Mouse (Mus musculus): Measurements from ENCODE around the gene Tulp2. TPM values are rescaled to one million over a fixed set of nuclear protein-coding genes. Genes with fewer than 3 reads are reported as not detected.
"Not testable (repeated sequence)": the region's sequence is repeated elsewhere in the genome, so short reads cannot be mapped to it uniquely, and the experiment has no call there.

The Tulp2 gene
- polyA plus RNA-seq, 1 experiment, result not detected

DNA sequence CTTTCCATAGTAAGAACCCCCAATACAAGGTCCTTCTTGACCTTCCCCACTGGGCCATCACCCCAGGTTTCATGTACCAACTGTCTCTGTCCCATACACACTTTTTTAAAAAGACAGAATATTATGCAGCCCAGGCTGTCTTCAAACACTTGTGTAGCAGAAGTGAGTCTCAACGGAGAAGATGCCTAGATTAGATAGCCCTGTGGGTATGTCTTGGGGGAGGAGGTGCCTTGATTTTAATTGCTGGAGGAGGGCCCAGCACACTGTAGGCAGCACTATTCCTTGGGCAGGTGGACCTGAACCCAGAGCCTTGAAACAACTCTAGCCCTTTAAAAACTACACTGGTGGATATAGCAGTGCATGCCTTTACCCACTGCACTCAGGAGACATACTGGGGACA is 489 bp downstream of the Tulp2 start:
- Histone ChIP-seq H3K4me1 (ENCODE audit: control insufficient read depth, insufficient read depth, low read length) (no peaks in the 10 kb centered on the region), H3K4me3 (ENCODE audit: insufficient read depth, low read length) (no peak overlapping the region), H3K27ac (ENCODE audit: insufficient read depth, low read length) (no peak overlapping the region)
- TF ChIP-seq CTCF (IDR thresholded peaks at IDR 0.05; ENCODE audit: borderline replicate concordance, insufficient read depth, low read length) (no peak), POLR2A (IDR thresholded peaks at IDR 0.05; ENCODE audit: low read depth, low read length) (no peak)

DNA sequence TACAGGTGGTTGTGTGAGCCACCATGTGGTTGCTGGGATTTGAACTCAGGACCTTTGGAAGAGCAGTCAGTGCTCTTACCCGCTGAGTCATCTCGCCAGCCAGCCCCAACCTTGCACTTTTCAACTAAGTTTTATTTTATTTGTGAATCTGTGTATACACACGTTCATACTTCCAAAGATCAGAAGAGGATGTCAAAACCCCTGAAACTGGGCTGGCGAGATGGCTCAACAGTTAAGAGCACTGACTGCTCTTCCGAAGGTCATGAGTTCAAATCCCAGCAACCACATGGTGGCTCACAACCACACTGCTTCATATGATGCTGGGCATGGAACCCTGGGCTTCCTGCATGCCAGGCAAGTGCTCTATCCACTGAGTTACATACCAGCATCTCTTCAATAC is 3.3 kb downstream of the Tulp2 start:
- not testable (repeated sequence) for H3K27ac ChIP-seq (ENCODE audit: insufficient read depth, low read length); H3K4me1 ChIP-seq (ENCODE audit: control insufficient read depth, insufficient read depth, low read length); H3K4me3 ChIP-seq (ENCODE audit: insufficient read depth, low read length)

GRCm38 (mm10) chr7:45486158-45486557 is 4.5 kb downstream of the Tulp2 start:
- Histone ChIP-seq H3K4me3 (ENCODE audit: insufficient read depth, low read length) (no peak overlapping the region), H3K4me1 (ENCODE audit: control insufficient read depth, insufficient read depth, low read length) (peaks cover 3% of the 10 kb centered on the region; the same call in 1 of the 2 replicates), H3K27ac (ENCODE audit: insufficient read depth, low read length) (no peak overlapping the region)
- TF ChIP-seq CTCF (IDR thresholded peaks at IDR 0.05; ENCODE audit: borderline replicate concordance, insufficient read depth, low read length), result no peak
- no peak for TF ChIP-seq POLR2A (IDR thresholded peaks at IDR 0.05; ENCODE audit: low read depth, low read length)

DNA sequence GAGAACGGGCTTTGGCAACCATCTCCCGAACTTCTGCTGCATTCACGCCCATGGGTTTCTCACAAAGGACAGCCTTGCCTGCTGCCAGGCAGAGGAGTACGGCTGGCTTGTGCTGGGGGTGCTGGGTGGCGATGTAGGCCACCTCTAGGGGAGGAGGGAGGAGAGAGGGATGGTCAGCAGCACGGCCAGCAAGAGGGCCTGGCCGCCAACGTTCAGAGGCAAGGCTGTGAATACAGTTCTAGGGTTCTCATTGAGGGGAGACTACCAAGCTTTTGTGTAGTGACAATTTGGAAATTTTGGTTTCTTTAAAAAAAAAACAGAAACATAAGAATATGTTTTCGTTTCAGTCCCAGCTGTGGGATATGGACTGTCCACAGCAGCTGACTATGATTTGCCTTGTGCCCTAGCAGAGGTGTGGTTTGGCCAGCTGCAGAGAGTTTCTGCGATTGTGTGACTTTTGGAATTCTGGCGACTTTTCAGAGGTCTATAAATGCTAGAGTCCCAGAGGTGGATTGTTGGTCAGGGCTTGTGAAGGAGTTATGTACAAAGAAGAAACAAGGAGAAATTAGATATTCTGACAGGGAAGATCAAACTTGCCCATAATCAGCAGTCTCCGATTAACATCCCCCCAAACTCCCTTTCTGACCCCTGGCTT is 5.2 kb downstream of the Tulp2 start, which contains the start of gene Gm45808:
TSS of gene Gm45808 (minus strand) at position 51 of the 655 bp plus-strand sequence.
- Histone ChIP-seq H3K27ac (ENCODE audit: insufficient read depth, low read length) (no peak within 1 kb of the TSS), H3K4me3 (ENCODE audit: insufficient read depth, low read length) (no peak within 1 kb of the TSS), H3K4me1 (ENCODE audit: control insufficient read depth, insufficient read depth, low read length) (peaks cover 5% of the 10 kb centered on the region; the same call in 1 of the 2 replicates)
- TF ChIP-seq POLR2A (IDR thresholded peaks at IDR 0.05; ENCODE audit: low read depth, low read length) (no peak), CTCF (IDR thresholded peaks at IDR 0.05; ENCODE audit: borderline replicate concordance, insufficient read depth, low read length) (no peak)

- Histone ChIP-seq H3K4me1 (ENCODE audit: control insufficient read depth, insufficient read depth, low read length) (peaks cover 5% of the 10 kb centered on the region; the same call in 1 of the 2 replicates), H3K4me3 (ENCODE audit: insufficient read depth, low read length) (no peak overlapping the region), H3K27ac (ENCODE audit: insufficient read depth, low read length) (no peak overlapping the region)
- TF ChIP-seq CTCF (IDR thresholded peaks at IDR 0.05; ENCODE audit: borderline replicate concordance, insufficient read depth, low read length) (no peak), POLR2A (IDR thresholded peaks at IDR 0.05; ENCODE audit: low read depth, low read length) (no peak)
These were observed 6.2 kb downstream of the Tulp2 start for GRCm38 (mm10) chr7:45487861-45488292.

DNA sequence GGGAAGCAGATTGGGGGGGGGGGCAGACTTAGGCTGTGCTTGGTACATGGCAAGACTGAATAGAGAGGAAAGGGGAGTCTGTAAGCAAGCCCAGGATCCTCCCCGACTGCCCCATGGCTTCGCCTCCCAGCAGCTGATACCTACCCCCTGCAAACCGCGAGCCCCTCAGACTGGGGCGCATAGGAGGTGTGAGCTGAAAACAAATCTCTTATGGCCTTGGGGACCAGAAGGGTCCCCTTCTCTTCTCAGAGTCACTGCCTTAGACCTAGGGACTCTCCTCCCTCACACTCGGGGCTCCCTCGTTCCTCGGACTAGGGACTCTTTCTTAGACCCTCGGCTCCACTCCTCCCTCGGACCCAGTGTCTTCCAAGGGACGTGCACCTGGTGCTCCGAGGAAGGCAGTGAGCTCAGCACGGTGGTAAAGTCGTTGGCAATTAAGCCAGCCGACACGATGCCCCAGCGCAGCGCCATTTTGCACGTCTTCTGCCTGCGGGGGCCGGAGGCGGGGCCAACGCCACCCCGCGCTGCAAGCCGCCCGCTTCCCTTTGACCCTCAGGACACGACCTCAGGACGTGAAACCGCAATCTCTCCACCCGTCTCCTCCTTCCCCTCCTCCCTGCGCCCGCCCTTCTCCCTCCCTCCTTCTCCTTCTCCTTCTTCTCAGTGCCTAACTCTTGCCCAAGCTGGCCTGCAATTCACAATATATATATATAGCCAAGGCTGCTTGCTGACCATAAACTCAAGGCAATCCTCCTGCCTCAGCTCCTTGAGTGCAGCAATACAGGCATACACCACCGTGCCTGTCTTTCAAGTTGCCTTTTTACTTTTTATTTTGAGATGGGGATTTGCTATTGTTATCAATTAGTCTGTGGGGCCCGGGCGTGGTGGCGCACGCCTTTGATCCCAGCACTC is 6.9 kb downstream of the Tulp2 start, which contains the start of gene Dhdh:
TSS of gene Dhdh (minus strand) at position 513 of the 912 bp plus-strand sequence.
- TF ChIP-seq POLR2A (IDR thresholded peaks at IDR 0.05; ENCODE audit: low read depth, low read length), result peak; percentile 51; the same call in 1 of the 2 replicates
- no peak for TF ChIP-seq CTCF (IDR thresholded peaks at IDR 0.05; ENCODE audit: borderline replicate concordance, insufficient read depth, low read length)
- Histone ChIP-seq H3K4me3 (ENCODE audit: insufficient read depth, low read length) (0 out of 2 replicates have a peak within 1 kb of the TSS, but pooled peaks have one; percentile 3), H3K27ac (ENCODE audit: insufficient read depth, low read length) (no peak within 1 kb of the TSS), H3K4me1 (ENCODE audit: control insufficient read depth, insufficient read depth, low read length) (peaks cover 5% of the 10 kb centered on the region; the same call in 1 of the 2 replicates)

DNA sequence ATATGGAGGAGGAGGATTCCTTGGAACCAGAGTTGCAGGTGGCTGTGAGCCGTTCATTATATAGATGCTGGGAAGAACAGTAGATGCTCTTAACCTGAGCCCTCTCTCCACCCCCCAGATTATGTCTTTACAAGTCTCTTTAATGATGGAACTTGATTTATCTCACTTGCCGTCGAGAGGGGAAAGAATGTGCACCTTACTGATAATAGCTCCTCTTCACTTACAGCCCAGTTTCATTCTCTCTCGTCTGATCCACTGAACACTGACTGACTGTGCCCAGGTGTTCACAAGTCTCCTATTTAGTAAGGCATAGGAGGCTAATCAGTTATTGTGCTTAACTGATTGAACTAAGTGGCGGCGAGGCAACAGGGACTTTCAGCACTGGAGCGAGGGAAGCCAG is 7.9 kb downstream of the Tulp2 start:
- peaks cover 5% of the 10 kb centered on the region; the same call in 1 of the 2 replicates for H3K4me1 ChIP-seq (ENCODE audit: control insufficient read depth, insufficient read depth, low read length)
- TF ChIP-seq POLR2A (IDR thresholded peaks at IDR 0.05; ENCODE audit: low read depth, low read length), result no peak
- TF ChIP-seq CTCF (IDR thresholded peaks at IDR 0.05; ENCODE audit: borderline replicate concordance, insufficient read depth, low read length), result no peak
- no peak overlapping the region for H3K4me3 ChIP-seq (ENCODE audit: insufficient read depth, low read length)
- H3K27ac ChIP-seq (ENCODE audit: insufficient read depth, low read length), result no peak overlapping the region

DNA sequence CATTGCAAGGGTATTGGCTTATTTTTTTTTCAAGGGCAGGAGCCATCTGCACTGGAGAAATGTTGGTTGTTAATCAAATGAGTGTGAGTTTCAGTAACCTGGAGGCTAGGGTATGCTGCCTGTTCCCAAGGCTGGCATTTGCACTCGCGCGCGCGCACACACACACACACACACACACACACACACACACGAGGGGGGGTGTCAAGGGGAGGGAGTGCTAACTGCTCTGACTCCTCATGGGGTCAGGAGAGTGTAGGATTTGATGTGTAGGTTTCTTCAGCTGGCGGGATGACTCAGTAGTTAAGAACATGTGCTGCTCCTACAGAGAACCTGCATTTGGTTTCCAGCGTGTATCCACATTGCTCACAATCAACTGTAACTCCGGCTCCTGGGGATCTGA is 9.1 kb downstream of the Tulp2 start:
- Histone ChIP-seq H3K4me3 (ENCODE audit: insufficient read depth, low read length) (no peak overlapping the region), H3K27ac (ENCODE audit: insufficient read depth, low read length) (0 out of 2 replicates have a peak overlapping the region, but pooled peaks have one; percentile 10), H3K4me1 (ENCODE audit: control insufficient read depth, insufficient read depth, low read length) (peaks cover 5% of the 10 kb centered on the region; the same call in 1 of the 2 replicates)
- TF ChIP-seq CTCF (IDR thresholded peaks at IDR 0.05; ENCODE audit: borderline replicate concordance, insufficient read depth, low read length), result no peak
- no peak for TF ChIP-seq POLR2A (IDR thresholded peaks at IDR 0.05; ENCODE audit: low read depth, low read length)

- no peak for TF ChIP-seq POLR2A (IDR thresholded peaks at IDR 0.05; ENCODE audit: low read depth, low read length)
- no peak for TF ChIP-seq CTCF (IDR thresholded peaks at IDR 0.05; ENCODE audit: borderline replicate concordance, insufficient read depth, low read length)
- Histone ChIP-seq H3K27ac (ENCODE audit: insufficient read depth, low read length) (0 out of 2 replicates have a peak overlapping the region, but pooled peaks have one; percentile 10), H3K4me3 (ENCODE audit: insufficient read depth, low read length) (no peak overlapping the region), H3K4me1 (ENCODE audit: control insufficient read depth, insufficient read depth, low read length) (peaks cover 5% of the 10 kb centered on the region; the same call in 1 of the 2 replicates)
These were observed 9.6 kb downstream of the Tulp2 start for GRCm38 (mm10) chr7:45491264-45491663.

Measured in embryonic fibroblast, embryonic 13.5 days (primary cell).